Mouse (Mus musculus) liver, embryonic 14.5 days (tissue): Measurements from ENCODE around the gene Tbc1d22a.

Experiments used
- CTCF ChIP-seq: IDR thresholded peaks from 2 replicates; pipeline ENCODE4 v1.5.1; 2016; ENCODE audit warnings: antibody characterized with exemption, low read depth, control low read depth
- EP300 ChIP-seq: IDR thresholded peaks from 2 replicates; pipeline ENCODE4 v1.6.1; 2016; ENCODE audit warnings: antibody characterized with exemption, low read depth

DNA sequence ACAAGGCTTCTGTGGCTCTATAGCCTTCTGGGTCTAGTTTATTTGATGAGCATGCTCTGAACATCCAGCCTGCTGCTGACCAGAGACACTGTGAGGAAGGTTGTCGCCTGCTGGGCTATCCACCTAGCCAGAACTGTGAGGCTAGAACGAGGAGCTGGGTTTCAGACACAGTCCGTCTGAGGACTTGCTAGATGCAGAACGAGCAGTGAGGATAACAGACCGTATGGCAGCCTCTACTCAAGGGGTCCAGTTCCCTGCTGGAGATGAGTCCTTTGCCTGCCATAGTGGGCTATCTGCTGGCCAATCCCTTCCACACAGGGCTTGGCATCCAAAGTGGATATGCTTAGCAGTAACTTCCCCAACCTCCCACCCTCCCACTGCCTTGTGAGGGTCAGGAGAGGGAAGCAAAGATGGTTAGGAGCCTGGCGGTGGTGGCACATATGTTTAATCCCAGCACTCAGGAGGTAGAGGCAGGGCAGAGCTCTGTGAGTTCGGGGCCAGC lies 10.9 kb upstream of the Tbc1d22a start:
- TF ChIP-seq CTCF (no peak), EP300 (no peak)
